ENCODE assay signal across 10 mouse cellular contexts in genomic region chr9:25526927-25527337, GRCm38 (mm10). TPM values are rescaled to one million over a fixed set of nuclear protein-coding genes. Genes with fewer than 3 reads are reported as not detected.
DNase-seq lines count a peak whose midpoint lies in the region; ATAC-seq and TF ChIP-seq lines count a peak whose summit lies in the region.
"Had no signal": no experiment of that assay in that cellular context is flagged by ENCODE, and none has a peak within 500 bp of the region (broad histone marks: within the 10 kb centered on the region; RNA-seq: fewer than 3 reads in every experiment).

No protein-coding gene starts in this region.

- TF ChIP-seq POLR2A in olfactory bulb, adult 2 months (IDR thresholded peaks at IDR 0.05; ENCODE audit: insufficient read depth, low read depth, low read length), result no peak

- no peaks in the 10 kb centered on the region for H3K27me3 ChIP-seq in hindbrain, embryonic 12.5 days
- no peaks in the 10 kb centered on the region for H3K27me3 ChIP-seq in hindbrain, embryonic 13.5 days
- H3K27me3 ChIP-seq in embryonic facial prominence, embryonic 15.5 days, result no peaks in the 10 kb centered on the region

- DNase-seq in heart, postnatal 14 days, result peak; percentile 38 to 59
- DNase-seq in adrenal gland, postnatal 36 days, result no peak
- DNase-seq in kidney, postnatal 25 days, result no peak
- no peak for DNase-seq in lung, postnatal 10 days
- DNase-seq: adrenal gland, adult 2 months; kidney, adult 2 months had no signal

- TF ChIP-seq CTCF in olfactory bulb, adult 2 months (IDR thresholded peaks at IDR 0.05; ENCODE audit: insufficient read depth, low read depth, low read length), result no peak

- H3K36me3 ChIP-seq in hindbrain, embryonic 12.5 days, result no peaks in the 10 kb centered on the region
- no peaks in the 10 kb centered on the region for H3K36me3 ChIP-seq in hindbrain, embryonic 13.5 days
- H3K36me3 ChIP-seq in embryonic facial prominence, embryonic 15.5 days, result no peaks in the 10 kb centered on the region

- H3K9ac ChIP-seq in hindbrain, embryonic 12.5 days, result no peak overlapping the region
- no peak overlapping the region for H3K9ac ChIP-seq in hindbrain, embryonic 13.5 days
- no peak overlapping the region for H3K9ac ChIP-seq in embryonic facial prominence, embryonic 15.5 days

- H3K4me3 ChIP-seq in hindbrain, embryonic 12.5 days, result no peak overlapping the region
- no peak overlapping the region for H3K4me3 ChIP-seq in hindbrain, embryonic 13.5 days
- no peak overlapping the region for H3K4me3 ChIP-seq in embryonic facial prominence, embryonic 15.5 days (replicated peaks)
- no peak overlapping the region for H3K4me3 ChIP-seq in olfactory bulb, adult 2 months (ENCODE audit: insufficient read depth, low read depth, low read length)

- no peaks in the 10 kb centered on the region for H3K9me3 ChIP-seq in hindbrain, embryonic 12.5 days (replicated peaks)
- no peaks in the 10 kb centered on the region for H3K9me3 ChIP-seq in hindbrain, embryonic 13.5 days
- H3K9me3 ChIP-seq in embryonic facial prominence, embryonic 15.5 days (replicated peaks), result no peaks in the 10 kb centered on the region

- intact Hi-C loops in heart, postnatal 14 days (cut with DNase I), result no loop called here

- ATAC-seq in hindbrain, embryonic 12.5 days (ENCODE audit: low FRiP score), result no peak
- no peak for ATAC-seq in hindbrain, embryonic 13.5 days (ENCODE audit: low FRiP score)
- ATAC-seq in embryonic facial prominence, embryonic 15.5 days (ENCODE audit: insufficient number of reproducible peaks, low FRiP score, low TSS enrichment, low read depth), result peak; percentile 76

- peak overlapping the region; percentile 30; the same call in 1 of the 2 replicates for H3K27ac ChIP-seq in hindbrain, embryonic 12.5 days
- no peak overlapping the region for H3K27ac ChIP-seq in hindbrain, embryonic 13.5 days
- peak overlapping the region; percentile 84 for H3K27ac ChIP-seq in embryonic facial prominence, embryonic 15.5 days (replicated peaks)
- peak overlapping the region; percentile 46; the same call in 1 of the 2 replicates for H3K27ac ChIP-seq in olfactory bulb, adult 2 months (ENCODE audit: insufficient read depth, low read depth, low read length)

- H3K4me1 ChIP-seq in hindbrain, embryonic 12.5 days, result peaks cover 6% of the 10 kb centered on the region; the same call in 1 of the 2 replicates
- H3K4me1 ChIP-seq in hindbrain, embryonic 13.5 days (replicated peaks), result peaks cover 13% of the 10 kb centered on the region; the same call in 1 of the 2 replicates
- peaks cover 25% of the 10 kb centered on the region for H3K4me1 ChIP-seq in embryonic facial prominence, embryonic 15.5 days
- peaks cover 5% of the 10 kb centered on the region for H3K4me1 ChIP-seq in olfactory bulb, adult 2 months (ENCODE audit: control insufficient read depth, insufficient read depth, low read length)

- H3K4me2 ChIP-seq in hindbrain, embryonic 12.5 days (replicated peaks), result no peak overlapping the region
- H3K4me2 ChIP-seq in hindbrain, embryonic 13.5 days, result no peak overlapping the region
- no peak overlapping the region for H3K4me2 ChIP-seq in embryonic facial prominence, embryonic 15.5 days (replicated peaks)

RNA-seq across cellular contexts. Expression of gene Eepd1, which starts 45.6 kb away (rescaled TPM):
- polyA plus RNA-seq in hindbrain, embryonic 12.5 days (2016; fragmentation: Nextera tagmentation; extraction: Ambion mirVana), result 7.5 and 8.0 TPM in 2 replicates
- 7.0 and 8.0 TPM in 2 replicates for polyA plus RNA-seq in hindbrain, embryonic 13.5 days (2015; fragmentation: Nextera tagmentation; extraction: Ambion mirVana)
- 13.5 and 14.1 TPM in 2 replicates for polyA plus RNA-seq in embryonic facial prominence, embryonic 15.5 days (2015; fragmentation: Nextera tagmentation; extraction: Ambion mirVana)
- 10 to 100 TPM; 23.2 to 24.0 TPM for total RNA-seq in heart, postnatal 14 days (2021)
- polyA plus RNA-seq in olfactory bulb, adult 2 months (2012; ENCODE audit: insufficient read depth, insufficient read length, low replicate concordance, missing spikeins), result not detected in 2 replicates
- 10 to 100 TPM; 43.6 to 66.9 TPM for total RNA-seq in adrenal gland, postnatal 36 days (2021)

Comparison
In these comparisons a context has a peak if more than half of its experiments do, and no peak if none do; other contexts are left out.
1. DNase-seq: peak in heart, postnatal 14 days (2 of 2); none in adrenal gland, postnatal 36 days (0 of 2), kidney, postnatal 25 days (0 of 2) and lung, postnatal 10 days (single experiment).